Mouse (Mus musculus) lung, embryonic 14.5 days (tissue): ENCODE results near the gene Etv6. TPM values are rescaled to one million over a fixed set of nuclear protein-coding genes. Genes with fewer than 3 reads are reported as not detected.

ENCODE experiments used
- ATAC-seq: fragments of 200-750 bp; cut with Nextera tagmentation; 2 replicates; pipeline ENCODE4 v1.8.0; 2017; ENCODE audit warnings: mild to moderate bottlenecking, moderate TSS enrichment, moderate library complexity; ENCODE audit not compliant: insufficient read depth
- DNase-seq: peaks from one replicate; pipeline ENCODE4 v3.0.0-alpha.2; 2015
- H3K27ac ChIP-seq: fragments of 300-500 bp; sonication (generic); 2 replicates; pipeline ENCODE4 v1.5.1; 2014; ENCODE audit warnings: low read depth, mild to moderate bottlenecking, moderate library complexity
- H3K27me3 ChIP-seq: fragments of 300-500 bp; sonication (generic); 2 replicates; pipeline ENCODE4 v1.6.1; 2014; ENCODE audit warnings: low read length, control low read depth; ENCODE audit not compliant: insufficient read depth
- H3K36me3 ChIP-seq: fragments of 300-500 bp; sonication (generic); 2 replicates; pipeline ENCODE4 v1.6.1; 2014; ENCODE audit warnings: control low read depth; ENCODE audit not compliant: insufficient read depth
- H3K4me1 ChIP-seq: fragments of 300-500 bp; sonication (generic); 2 replicates; pipeline ENCODE4 v1.6.1; 2014; ENCODE audit warnings: antibody characterized with exemption, control low read depth; ENCODE audit not compliant: insufficient read depth
- H3K4me2 ChIP-seq: fragments of 300-500 bp; sonication (generic); 2 replicates; pipeline ENCODE4 v1.6.1; 2014; ENCODE audit warnings: mild to moderate bottlenecking
- H3K4me3 ChIP-seq: fragments of 300-500 bp; sonication (generic); 2 replicates; pipeline ENCODE4 v1.5.1; 2014; ENCODE audit warnings: low read depth, low read length
- H3K9ac ChIP-seq: fragments of 300-500 bp; sonication (generic); 2 replicates; pipeline ENCODE4 v1.6.1; 2014
- H3K9me3 ChIP-seq: fragments of 300-500 bp; sonication (generic); 2 replicates; pipeline ENCODE4 v1.6.1; 2016; ENCODE audit warnings: low read depth, low read length, control low read depth
- CTCF ChIP-seq: IDR thresholded peaks from 2 replicates; pipeline ENCODE4 v1.5.1; 2016; ENCODE audit warnings: antibody characterized with exemption, low read depth
- WGBS: fragments of 180-500 bp; shearing (Covaris S2); extraction: QIAGEN DNeasy Blood & Tissue Kit; methylation state at CpG from one replicate; pipeline ENCODE4 v1.1.7; 2014; 5-methylcytosine and 5-hydroxymethylcytosine counted together
- polyA plus RNA-seq: library from polyadenylated mRNA; unstranded; fragments of >200 nt; fragmentation: Nextera tagmentation; extraction: Ambion mirVana; gene quantifications from 2 replicates; pipeline ENCODE4 v1.2.1, GENCODE M21; 2014

Gene Etv6
- polyA plus RNA-seq, 1 experiment from 2014 or later, result 21.4 TPM

- no peaks in the 10 kb centered on the region for H3K27me3 ChIP-seq
- no peak for DNase-seq
- 0 out of 2 replicates have a peak, but pooled peaks cover 5% of the 10 kb centered on the region for H3K36me3 ChIP-seq
- no peak for TF ChIP-seq CTCF
- H3K4me3 ChIP-seq, result no peak overlapping the region
- 0 out of 2 replicates have a peak, but pooled peaks cover 7% of the 10 kb centered on the region for H3K4me1 ChIP-seq
- WGBS, result 85% methylated on average over 5 of the region's 5 CpGs
- no peak for ATAC-seq
- no peak overlapping the region for H3K27ac ChIP-seq
- no peak overlapping the region for H3K9ac ChIP-seq
- H3K4me2 ChIP-seq, result no peak overlapping the region
- H3K9me3 ChIP-seq, result no peaks in the 10 kb centered on the region
Observed at GRCm38 (mm10) chr6:134202176-134202575, 166.7 kb downstream of the Etv6 start.

- WGBS, result 86% methylated on average over 10 of the region's 11 CpGs
- H3K36me3 ChIP-seq, result 0 out of 2 replicates have a peak, but pooled peaks cover 5% of the 10 kb centered on the region
- no peak overlapping the region for H3K9ac ChIP-seq
- no peak for TF ChIP-seq CTCF
- H3K27ac ChIP-seq, result no peak overlapping the region
- H3K4me2 ChIP-seq, result no peak overlapping the region
- no peak overlapping the region for H3K4me3 ChIP-seq
- ATAC-seq (no peak), DNase-seq (no peak)
- H3K4me1 ChIP-seq, result peaks cover 15% of the 10 kb centered on the region
- H3K27me3 ChIP-seq, result no peaks in the 10 kb centered on the region
- no peaks in the 10 kb centered on the region for H3K9me3 ChIP-seq
Observed at GRCm38 (mm10) chr6:134205163-134205562, 169.7 kb downstream of the Etv6 start.

DNA sequence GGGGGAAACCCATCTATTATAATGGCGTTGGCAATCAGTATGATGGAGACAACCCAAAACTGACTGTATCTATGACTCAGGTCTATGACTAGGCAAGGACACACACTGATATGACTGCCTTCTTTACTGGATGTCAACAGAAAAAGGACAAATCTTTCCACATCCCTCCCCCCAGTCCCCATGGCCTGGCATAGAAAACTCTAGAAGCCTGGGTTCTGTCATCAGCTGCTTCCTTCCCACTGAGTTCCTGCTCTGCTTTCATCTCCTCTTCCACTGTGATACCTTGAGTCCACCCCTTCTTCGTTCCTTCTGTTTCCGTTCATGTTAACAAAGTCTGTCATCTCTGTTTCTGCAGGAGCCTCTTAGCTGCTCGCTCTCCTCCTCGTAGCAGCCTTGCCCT lies 170.2 kb downstream of the Etv6 start:
- peaks cover 12% of the 10 kb centered on the region for H3K4me1 ChIP-seq
- no peaks in the 10 kb centered on the region for H3K9me3 ChIP-seq
- no peak overlapping the region for H3K4me3 ChIP-seq
- H3K27me3 ChIP-seq, result no peaks in the 10 kb centered on the region
- 0 out of 2 replicates have a peak, but pooled peaks cover 5% of the 10 kb centered on the region for H3K36me3 ChIP-seq
- no peak overlapping the region for H3K9ac ChIP-seq
- ATAC-seq, result no peak
- TF ChIP-seq CTCF, result no peak
- H3K27ac ChIP-seq, result no peak overlapping the region
- WGBS, result 74% methylated on average over 5 of the region's 5 CpGs
- DNase-seq, result no peak
- no peak overlapping the region for H3K4me2 ChIP-seq

GRCm38 (mm10) chr6:134206251-134206650 lies 170.8 kb downstream of the Etv6 start:
- 84% methylated on average over 5 of the region's 5 CpGs for WGBS
- H3K9ac ChIP-seq, result no peak overlapping the region
- DNase-seq (no peak), ATAC-seq (no peak)
- no peak overlapping the region for H3K4me3 ChIP-seq
- H3K4me2 ChIP-seq, result no peak overlapping the region
- H3K36me3 ChIP-seq, result 0 out of 2 replicates have a peak, but pooled peaks cover 5% of the 10 kb centered on the region
- no peaks in the 10 kb centered on the region for H3K9me3 ChIP-seq
- no peaks in the 10 kb centered on the region for H3K27me3 ChIP-seq
- no peak for TF ChIP-seq CTCF
- no peak overlapping the region for H3K27ac ChIP-seq
- H3K4me1 ChIP-seq, result peaks cover 14% of the 10 kb centered on the region

- Histone ChIP-seq H3K9ac (no peak overlapping the region), H3K4me2 (peak overlapping the region; percentile 46), H3K4me3 (no peak overlapping the region), H3K27me3 (no peaks in the 10 kb centered on the region), H3K4me1 (peaks cover 14% of the 10 kb centered on the region), H3K36me3 (0 out of 2 replicates have a peak, but pooled peaks cover 5% of the 10 kb centered on the region), H3K9me3 (no peaks in the 10 kb centered on the region), H3K27ac (peak overlapping the region; percentile 50)
- ATAC-seq, result peak; percentile 94
- peak; percentile 92 for DNase-seq
- no peak for TF ChIP-seq CTCF
- WGBS, result 46% methylated on average over 19 of the region's 19 CpGs
Observed at GRCm38 (mm10) chr6:134207391-134208179, 172.1 kb downstream of the Etv6 start.

- peak; percentile 33 for ATAC-seq
- peak overlapping the region; percentile 50 for H3K27ac ChIP-seq
- WGBS, result 53% methylated on average over 14 of the region's 14 CpGs
Observed at GRCm38 (mm10) chr6:134208180-134208952, 172.9 kb downstream of the Etv6 start.

More at GRCm38 (mm10) chr6:134208180-134208952, 172.9 kb downstream of the Etv6 start:
- no peaks in the 10 kb centered on the region for H3K9me3 ChIP-seq
- no peak overlapping the region for H3K9ac ChIP-seq
- H3K27me3 ChIP-seq, result no peaks in the 10 kb centered on the region
- H3K4me3 ChIP-seq, result no peak overlapping the region
- 0 out of 2 replicates have a peak, but pooled peaks cover under 1% of the 10 kb centered on the region for H3K36me3 ChIP-seq
- H3K4me2 ChIP-seq, result peak overlapping the region; percentile 46
- peak; percentile 42 for DNase-seq
- TF ChIP-seq CTCF, result no peak
- peaks cover 14% of the 10 kb centered on the region for H3K4me1 ChIP-seq
